Mouse (Mus musculus) hindbrain, embryonic 10.5 days (tissue): ENCODE measurements around the gene Pwwp2a. TPM values are rescaled to one million over a fixed set of nuclear protein-coding genes. Genes with fewer than 3 reads are reported as not detected.

Experiments
- DNase-seq: peaks from one replicate; pipeline ENCODE4 v3.0.0-alpha.2; 2017; ENCODE audit warnings: low spot score
- H3K27ac ChIP-seq: fragments of 300-500 bp; sonication (generic); 2 replicates; pipeline ENCODE4 v1.5.1; 2016; ENCODE audit warnings: mild to moderate bottlenecking, moderate library complexity
- H3K27me3 ChIP-seq: fragments of 300-500 bp; sonication (generic); 2 replicates; pipeline ENCODE4 v1.6.1; 2016; ENCODE audit warnings: mild to moderate bottlenecking; ENCODE audit not compliant: poor library complexity, insufficient read depth, severe bottlenecking
- H3K36me3 ChIP-seq: fragments of 300-500 bp; sonication (generic); 2 replicates; pipeline ENCODE4 v1.6.1; 2016; ENCODE audit warnings: mild to moderate bottlenecking, moderate library complexity
- H3K4me1 ChIP-seq: fragments of 300-500 bp; sonication (generic); replicated peaks from 2 replicates; pipeline ENCODE4 v1.6.1; 2016; ENCODE audit warnings: mild to moderate bottlenecking
- H3K4me3 ChIP-seq: fragments of 300-500 bp; sonication (generic); 2 replicates; pipeline ENCODE4 v1.5.1; 2016; ENCODE audit warnings: mild to moderate bottlenecking, moderate library complexity
- H3K9me3 ChIP-seq: fragments of 300-500 bp; sonication (generic); 2 replicates; pipeline ENCODE4 v1.6.1; 2016; ENCODE audit warnings: mild to moderate bottlenecking, moderate library complexity
- WGBS: fragments of 180-500 bp; shearing (Covaris S2); methylation state at CpG from one replicate; pipeline ENCODE4 v1.1.7; 2016; 5-methylcytosine and 5-hydroxymethylcytosine counted together
- polyA plus RNA-seq: library from polyadenylated mRNA; unstranded; fragments of >200 nt; fragmentation: Nextera tagmentation; extraction: Ambion mirVana; gene quantifications from 2 replicates; pipeline ENCODE4 v1.2.1, GENCODE M21; 2016

Gene Pwwp2a
- 27.3 and 34.1 TPM in 2 replicates for polyA plus RNA-seq

- under 1% methylated on average over 73 of the region's 87 CpGs for WGBS
- Histone ChIP-seq H3K36me3 (peaks cover 29% of the 10 kb centered on the region), H3K9me3 (no peaks in the 10 kb centered on the region), H3K4me1 (peaks cover 31% of the 10 kb centered on the region), H3K27me3 (no peaks in the 10 kb centered on the region), H3K27ac (peak within 1 kb of the TSS; percentile 99), H3K4me3 (peak within 1 kb of the TSS; percentile 93)
- peak; percentile 99 for DNase-seq
Observed at GRCm38 (mm10) chr11:43681472-43682414, at the start of gene Pwwp2a. Pwwp2a (plus strand) TSS chr11:43681998.

- no peaks in the 10 kb centered on the region for H3K27me3 ChIP-seq
- H3K4me1 ChIP-seq: peaks cover 28% of the 10 kb centered on the region
- no peaks in the 10 kb centered on the region for H3K36me3 ChIP-seq
- H3K9me3 ChIP-seq: no peaks in the 10 kb centered on the region
- H3K27ac ChIP-seq: peak overlapping the region; percentile 1; the same call in 1 of the 2 replicates
- no peak overlapping the region for H3K4me3 ChIP-seq
- WGBS: 67% methylated on average over 4 of the region's 4 CpGs
- DNase-seq: no peak
Observed at GRCm38 (mm10) chr11:43632566-43632965, 49.2 kb upstream of the Pwwp2a start.

- Histone ChIP-seq H3K9me3 (no peaks in the 10 kb centered on the region), H3K4me3 (no peak overlapping the region), H3K36me3 (no peaks in the 10 kb centered on the region), H3K27me3 (no peaks in the 10 kb centered on the region), H3K4me1 (peaks cover 28% of the 10 kb centered on the region), H3K27ac (peak overlapping the region; percentile 82)
- no peak for DNase-seq
- 85% methylated on average over 6 of the region's 6 CpGs for WGBS
Observed at GRCm38 (mm10) chr11:43633165-43633564, 48.6 kb upstream of the Pwwp2a start.

- Histone ChIP-seq H3K9me3 (no peaks in the 10 kb centered on the region), H3K27me3 (no peaks in the 10 kb centered on the region), H3K36me3 (no peaks in the 10 kb centered on the region), H3K4me3 (peak overlapping the region; percentile 22; the same call in 1 of the 2 replicates), H3K27ac (peak overlapping the region; percentile 82), H3K4me1 (peaks cover 28% of the 10 kb centered on the region)
- DNase-seq: peak; percentile 70
- WGBS: 24% methylated on average over 19 of the region's 19 CpGs
Observed at GRCm38 (mm10) chr11:43633658-43634401, 48.0 kb upstream of the Pwwp2a start.

GRCm38 (mm10) chr11:43636761-43637160 lies 45.0 kb upstream of the Pwwp2a start:
- Histone ChIP-seq H3K4me3 (no peak overlapping the region), H3K27me3 (no peaks in the 10 kb centered on the region), H3K9me3 (peaks cover 6% of the 10 kb centered on the region; the same call in 1 of the 2 replicates), H3K27ac (no peak overlapping the region), H3K4me1 (peaks cover 20% of the 10 kb centered on the region), H3K36me3 (no peaks in the 10 kb centered on the region)
- WGBS: 85% methylated on average over 4 of the region's 4 CpGs
- DNase-seq: no peak

GRCm38 (mm10) chr11:43638486-43638885 lies 43.3 kb upstream of the Pwwp2a start:
- H3K9me3 ChIP-seq: peaks cover 6% of the 10 kb centered on the region; the same call in 1 of the 2 replicates
- no peaks in the 10 kb centered on the region for H3K36me3 ChIP-seq
- no peak overlapping the region for H3K27ac ChIP-seq
- peaks cover 18% of the 10 kb centered on the region for H3K4me1 ChIP-seq
- H3K27me3 ChIP-seq: no peaks in the 10 kb centered on the region
- 93% methylated on average over 3 of the region's 3 CpGs for WGBS
- DNase-seq: no peak
- H3K4me3 ChIP-seq: no peak overlapping the region

- WGBS: 45% methylated on average over 2 of the region's 2 CpGs
- peaks cover 16% of the 10 kb centered on the region for H3K4me1 ChIP-seq
- H3K36me3 ChIP-seq: no peaks in the 10 kb centered on the region
- peak overlapping the region; percentile 69 for H3K27ac ChIP-seq
- H3K4me3 ChIP-seq: no peak overlapping the region
- no peak for DNase-seq
- H3K27me3 ChIP-seq: no peaks in the 10 kb centered on the region
- peaks cover 6% of the 10 kb centered on the region; the same call in 1 of the 2 replicates for H3K9me3 ChIP-seq
Observed at GRCm38 (mm10) chr11:43643180-43643591, 38.6 kb upstream of the Pwwp2a start.

- 86% methylated on average over 3 of the region's 3 CpGs for WGBS
- H3K27ac ChIP-seq: no peak overlapping the region
- no peaks in the 10 kb centered on the region for H3K27me3 ChIP-seq
- no peaks in the 10 kb centered on the region for H3K36me3 ChIP-seq
- H3K4me3 ChIP-seq: no peak overlapping the region
- no peak for DNase-seq
- peaks cover 16% of the 10 kb centered on the region for H3K4me1 ChIP-seq
- no peaks in the 10 kb centered on the region for H3K9me3 ChIP-seq
Observed at GRCm38 (mm10) chr11:43645286-43645685, 36.5 kb upstream of the Pwwp2a start.

- Histone ChIP-seq H3K4me1 (peaks cover 12% of the 10 kb centered on the region), H3K27ac (peak overlapping the region; percentile 69), H3K27me3 (0 out of 2 replicates have a peak, but pooled peaks cover 3% of the 10 kb centered on the region), H3K36me3 (no peaks in the 10 kb centered on the region), H3K9me3 (no peaks in the 10 kb centered on the region), H3K4me3 (no peak overlapping the region)
- WGBS: 36% methylated on average over 14 of the region's 14 CpGs
- DNase-seq: peak; percentile 44
Observed at GRCm38 (mm10) chr11:43653051-43653475, 28.7 kb upstream of the Pwwp2a start.

- Histone ChIP-seq H3K9me3 (no peaks in the 10 kb centered on the region), H3K27me3 (0 out of 2 replicates have a peak, but pooled peaks cover 3% of the 10 kb centered on the region), H3K36me3 (no peaks in the 10 kb centered on the region), H3K27ac (no peak overlapping the region), H3K4me3 (no peak overlapping the region), H3K4me1 (peaks cover 12% of the 10 kb centered on the region)
- WGBS: 70% methylated on average over 10 of the region's 10 CpGs
- no peak for DNase-seq
Observed at GRCm38 (mm10) chr11:43656464-43656863, 25.3 kb upstream of the Pwwp2a start.

- Histone ChIP-seq H3K27ac (no peak overlapping the region), H3K36me3 (no peaks in the 10 kb centered on the region), H3K4me3 (no peak overlapping the region), H3K27me3 (0 out of 2 replicates have a peak, but pooled peaks cover 3% of the 10 kb centered on the region), H3K4me1 (peaks cover 8% of the 10 kb centered on the region), H3K9me3 (no peaks in the 10 kb centered on the region)
- DNase-seq: no peak
- 96% methylated on average over 1 of the region's 1 CpGs for WGBS
Observed at GRCm38 (mm10) chr11:43658010-43658409, 23.8 kb upstream of the Pwwp2a start.

GRCm38 (mm10) chr11:43667038-43667745 lies 14.6 kb upstream of the Pwwp2a start:
- H3K4me3 ChIP-seq: no peak overlapping the region
- no peaks in the 10 kb centered on the region for H3K36me3 ChIP-seq
- H3K4me1 ChIP-seq: peaks cover 19% of the 10 kb centered on the region
- H3K9me3 ChIP-seq: peaks cover 5% of the 10 kb centered on the region; the same call in 1 of the 2 replicates
- peak; percentile 65 for DNase-seq
- 39% methylated on average over 19 of the region's 19 CpGs for WGBS
- H3K27ac ChIP-seq: peak overlapping the region; percentile 83
- no peaks in the 10 kb centered on the region for H3K27me3 ChIP-seq
